Mouse (Mus musculus): ENCODE measurements around the gene Vmn1r132.
"Not testable (repeated sequence)": the region's sequence is repeated elsewhere in the genome, so short reads cannot be mapped to it uniquely, and the experiment has no call there.

Vmn1r132 gene

GRCm38 (mm10) chr7:21613792-21614191 is at the start of gene Vmn1r132:
Gene Vmn1r132, plus strand, starts transcription at chr7:21614092.
- not testable (repeated sequence) for DNase-seq (ENCODE audit: low read depth)

All from naive thymus-derived CD4-positive, alpha-beta T cell, adult 2 months (primary cell).